Mouse (Mus musculus) stomach, embryonic 16.5 days (tissue): ENCODE data around the gene Cmtr1. TPM values are rescaled to one million over a fixed set of nuclear protein-coding genes. Genes with fewer than 3 reads are reported as not detected.
A peak's percentile ranks its signal among the peaks of the same experiment; 100 is the strongest.

ENCODE experiments used
- ATAC-seq: fragments of 200-750 bp; cut with Nextera tagmentation; 2 replicates; pipeline ENCODE4 v1.8.0; 2017; ENCODE audit warnings: moderate number of reproducible peaks, moderate TSS enrichment; ENCODE audit not compliant: insufficient read depth, low FRiP score
- H3K27ac ChIP-seq: fragments of 300-500 bp; sonication (generic); 2 replicates; pipeline ENCODE4 v1.5.1; 2014; ENCODE audit warnings: low read length
- H3K27me3 ChIP-seq: fragments of 300-500 bp; sonication (generic); 2 replicates; pipeline ENCODE4 v1.6.1; 2014; ENCODE audit warnings: low read length, control low read depth, mixed read lengths; ENCODE audit not compliant: control insufficient read depth, insufficient read depth
- H3K36me3 ChIP-seq: fragments of 300-500 bp; sonication (generic); 2 replicates; pipeline ENCODE4 v1.6.1; 2014; ENCODE audit warnings: low read length; ENCODE audit not compliant: control insufficient read depth, insufficient read depth
- H3K4me1 ChIP-seq: fragments of 300-500 bp; sonication (generic); 2 replicates; pipeline ENCODE4 v1.6.1; 2014; ENCODE audit warnings: low read length, control low read depth, mixed read lengths; ENCODE audit not compliant: control insufficient read depth, insufficient read depth
- H3K4me2 ChIP-seq: fragments of 300-500 bp; sonication (generic); 2 replicates; pipeline ENCODE4 v1.6.1; 2014; ENCODE audit warnings: low read depth, low read length, mixed read lengths
- H3K4me3 ChIP-seq: fragments of 300-500 bp; sonication (generic); replicated peaks from 2 replicates; pipeline ENCODE4 v1.5.1; 2014; ENCODE audit warnings: mild to moderate bottlenecking, low read length
- H3K9ac ChIP-seq: fragments of 300-500 bp; sonication (generic); 2 replicates; pipeline ENCODE4 v1.6.1; 2014; ENCODE audit warnings: low read length
- H3K9me3 ChIP-seq: fragments of 300-500 bp; sonication (generic); replicated peaks from 2 replicates; pipeline ENCODE4 v1.6.1; 2016; ENCODE audit warnings: low read length, control low read depth; ENCODE audit not compliant: control insufficient read depth
- whole genome bisulfite sequencing: fragments of 180-500 bp; shearing (Covaris S2); extraction: QIAGEN DNeasy Blood & Tissue Kit; methylation state at CpG from one replicate; pipeline ENCODE4 v1.1.7; 2014; 5-methylcytosine and 5-hydroxymethylcytosine counted together
- polyA plus RNA-seq: library from polyadenylated mRNA; unstranded; fragments of >200 nt; fragmentation: Nextera tagmentation; extraction: Ambion mirVana; gene quantifications from 2 replicates; pipeline ENCODE4 v1.2.1, GENCODE M21; 2015

Gene Cmtr1
- polyA plus RNA-seq, 1 experiment from 2014 or later = 102 TPM

DNA sequence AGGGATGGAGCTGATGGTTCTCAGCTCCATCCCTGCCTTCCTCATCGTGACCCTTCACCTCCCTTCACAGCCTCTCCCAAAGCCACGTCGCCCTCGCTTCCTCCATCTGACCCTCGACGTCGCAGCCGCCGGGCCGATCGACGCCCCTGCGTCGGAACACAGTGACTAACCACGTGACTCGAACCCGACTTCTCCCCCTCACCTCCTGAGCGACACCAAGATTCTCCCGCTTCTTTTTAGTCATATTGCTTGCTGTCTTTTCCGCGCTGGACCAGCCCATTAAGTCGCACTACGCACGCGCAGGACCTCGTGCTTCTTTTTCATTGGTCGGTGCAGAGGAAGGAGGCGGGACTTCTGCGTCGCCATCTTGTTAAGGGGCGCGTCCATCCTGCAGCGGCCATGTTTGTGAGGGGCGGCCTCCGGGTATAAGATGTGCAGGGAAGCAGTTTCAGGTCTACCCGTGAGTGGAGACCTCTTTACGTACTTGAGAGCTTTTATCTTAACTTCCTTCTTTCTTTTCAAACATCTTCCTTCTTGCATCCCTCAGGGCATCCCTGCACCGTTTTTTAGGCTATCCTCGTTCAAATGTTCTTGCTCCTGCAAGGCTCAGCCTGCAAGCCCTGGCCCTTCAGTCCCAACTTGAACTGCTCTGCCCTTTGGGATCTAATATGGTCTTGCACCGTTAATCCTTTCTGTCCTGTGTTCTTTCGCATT, 56.5 kb downstream of the Cmtr1 start, which contains the start of gene Ccdc167:
Gene Ccdc167 (minus strand): TSS at position 313 of the 714 bp plus-strand sequence.
- no peaks in the 10 kb centered on the region for H3K9me3 ChIP-seq
- no peaks in the 10 kb centered on the region for H3K36me3 ChIP-seq
- H3K27ac ChIP-seq = no peak within 1 kb of the TSS
- peak within 1 kb of the TSS; percentile 70 for H3K4me2 ChIP-seq
- no peaks in the 10 kb centered on the region for H3K27me3 ChIP-seq
- H3K9ac ChIP-seq = peak within 1 kb of the TSS; percentile 78
- peaks cover 11% of the 10 kb centered on the region for H3K4me1 ChIP-seq
- WGBS = 5% methylated on average over 41 of the region's 41 CpGs
- peak; percentile 98 for ATAC-seq
- H3K4me3 ChIP-seq = peak within 1 kb of the TSS; percentile 61

DNA sequence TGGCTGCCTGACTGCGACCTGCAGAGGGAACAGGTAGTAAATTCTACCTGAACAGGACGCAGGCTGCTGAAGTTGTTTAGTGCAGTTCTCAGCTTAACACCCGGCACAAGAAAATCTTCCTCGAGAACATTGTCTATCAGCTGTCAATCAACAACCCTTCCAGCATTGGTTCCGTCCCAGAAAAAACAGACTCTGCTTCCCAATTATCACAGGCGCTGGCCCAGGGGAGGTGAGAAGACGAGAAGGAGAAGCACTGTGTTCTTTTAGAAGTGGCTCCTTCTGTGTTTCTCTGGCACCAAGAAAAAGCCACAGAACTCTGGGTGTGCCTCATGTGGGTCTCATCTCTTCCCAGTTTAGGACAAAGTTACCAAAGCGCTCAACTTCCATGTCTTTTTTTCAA, 58.3 kb downstream of the Cmtr1 start:
- Histone ChIP-seq H3K9ac (no peak overlapping the region), H3K9me3 (no peaks in the 10 kb centered on the region), H3K36me3 (no peaks in the 10 kb centered on the region), H3K4me2 (no peak overlapping the region), H3K27ac (no peak overlapping the region), H3K4me3 (no peak overlapping the region), H3K27me3 (no peaks in the 10 kb centered on the region), H3K4me1 (peaks cover 7% of the 10 kb centered on the region; the same call in 1 of the 2 replicates)
- ATAC-seq = no peak
- 90% methylated on average over 8 of the region's 8 CpGs for WGBS

DNA sequence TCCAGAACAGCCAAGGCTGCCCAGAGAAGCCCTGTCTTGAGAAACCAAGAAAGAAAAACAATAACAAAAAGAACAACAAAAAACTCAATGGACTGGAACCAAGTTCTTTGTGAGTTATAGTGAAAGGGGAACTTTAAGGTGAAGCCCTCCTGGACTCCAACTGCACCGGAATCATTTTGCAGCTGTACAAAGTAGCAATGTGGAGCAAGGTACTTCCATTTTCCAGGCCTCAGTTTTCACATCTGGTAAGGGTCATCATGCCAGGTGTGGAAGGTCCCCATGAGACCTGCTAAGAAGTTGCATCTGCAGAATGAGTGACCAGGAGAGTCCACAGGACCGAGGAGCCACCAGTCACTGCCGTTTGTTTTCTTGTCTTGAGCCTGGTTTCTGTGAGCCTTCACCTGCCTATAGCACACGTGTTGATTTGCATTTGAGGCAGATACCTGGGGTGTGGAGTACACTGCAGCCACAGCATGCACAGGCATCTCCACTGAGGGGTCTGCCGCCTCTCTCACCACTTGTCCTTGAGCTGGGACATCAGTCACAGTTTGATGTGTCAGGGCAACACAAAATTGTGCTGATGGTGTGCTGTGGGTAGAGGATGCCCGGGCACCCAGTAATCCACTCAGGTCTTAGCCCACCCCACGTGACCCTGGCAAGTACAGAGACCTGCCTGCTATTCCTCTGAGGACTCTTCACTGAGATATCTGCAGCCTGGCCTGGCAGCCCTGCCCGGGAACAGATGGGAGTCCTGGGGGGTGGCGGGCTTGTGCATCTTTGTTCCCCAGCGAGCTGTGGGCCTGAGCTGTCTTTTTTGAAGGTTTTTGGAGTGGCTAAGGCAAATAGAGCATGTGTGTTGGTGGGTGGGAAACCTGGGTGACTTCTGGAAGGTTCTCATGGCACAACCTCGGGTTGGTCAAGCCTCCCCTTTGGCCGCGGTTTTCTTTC, 59.5 kb downstream of the Cmtr1 start:
- WGBS = 77% methylated on average over 13 of the region's 13 CpGs
- ATAC-seq = no peak
- Histone ChIP-seq H3K36me3 (no peaks in the 10 kb centered on the region), H3K9me3 (no peaks in the 10 kb centered on the region), H3K9ac (no peak overlapping the region), H3K27me3 (no peaks in the 10 kb centered on the region), H3K4me3 (no peak overlapping the region), H3K27ac (no peak overlapping the region), H3K4me2 (no peak overlapping the region), H3K4me1 (peaks cover 7% of the 10 kb centered on the region; the same call in 1 of the 2 replicates)

DNA sequence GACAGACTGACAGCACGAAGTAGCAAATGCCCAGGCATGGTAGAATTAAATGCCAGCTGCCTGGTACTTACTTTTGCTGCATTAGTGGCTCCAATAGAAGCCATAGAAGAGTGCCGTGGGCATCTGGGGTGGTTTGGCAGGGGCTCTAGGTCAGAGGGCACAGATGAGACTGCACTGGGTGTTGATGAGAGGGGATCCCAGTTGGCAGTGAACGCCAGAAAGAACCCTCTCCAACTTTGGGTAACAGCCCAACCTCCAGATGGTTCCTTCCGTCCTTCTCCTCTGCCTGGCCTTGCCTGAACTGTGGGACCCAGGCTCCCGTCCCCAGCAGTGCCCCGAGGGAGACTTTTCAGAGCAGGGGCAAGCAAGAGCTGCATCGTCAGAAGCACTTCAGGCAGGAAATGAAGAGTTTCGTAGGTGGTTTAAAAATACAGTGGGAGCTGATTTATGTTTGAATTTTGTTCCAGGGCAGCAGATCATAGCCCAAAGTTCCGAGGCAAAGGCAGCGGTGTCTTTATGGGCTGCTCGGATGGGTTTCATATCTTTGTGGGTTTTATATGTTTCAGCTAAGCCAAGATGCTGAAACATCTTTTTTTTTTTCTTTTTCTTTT, 60.5 kb downstream of the Cmtr1 start:
- no peak overlapping the region for H3K4me2 ChIP-seq
- peaks cover 6% of the 10 kb centered on the region; the same call in 1 of the 2 replicates for H3K4me1 ChIP-seq
- WGBS = 64% methylated on average over 11 of the region's 11 CpGs
- no peak overlapping the region for H3K4me3 ChIP-seq
- H3K9me3 ChIP-seq = no peaks in the 10 kb centered on the region
- H3K27ac ChIP-seq = no peak overlapping the region
- no peaks in the 10 kb centered on the region for H3K36me3 ChIP-seq
- peak overlapping the region; percentile 7; the same call in 1 of the 2 replicates for H3K9ac ChIP-seq
- no peaks in the 10 kb centered on the region for H3K27me3 ChIP-seq
- ATAC-seq = no peak

DNA sequence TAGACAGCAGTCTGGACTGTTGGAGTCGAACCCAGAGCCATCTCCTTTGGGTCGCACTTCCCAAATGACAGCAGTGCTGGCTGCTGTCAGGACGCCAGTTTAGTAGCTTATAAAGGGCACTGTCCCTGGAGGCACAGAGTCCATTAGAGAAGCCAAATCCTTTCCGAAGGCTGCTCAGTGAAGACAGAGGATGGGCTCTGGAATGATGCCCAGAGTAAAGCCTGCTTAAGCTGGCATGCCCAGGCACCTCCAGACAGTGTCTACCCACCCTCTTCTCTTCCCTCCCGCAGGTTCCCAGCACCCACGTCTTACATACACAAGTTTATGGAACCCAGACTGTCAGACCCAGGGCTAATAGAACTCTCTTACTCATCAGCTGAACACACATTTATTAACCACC, 64.2 kb downstream of the Cmtr1 start:
- Histone ChIP-seq H3K9me3 (no peaks in the 10 kb centered on the region), H3K27ac (no peak overlapping the region), H3K36me3 (no peaks in the 10 kb centered on the region), H3K9ac (no peak overlapping the region), H3K27me3 (no peaks in the 10 kb centered on the region), H3K4me2 (no peak overlapping the region), H3K4me3 (no peak overlapping the region), H3K4me1 (no peaks in the 10 kb centered on the region)
- no peak for ATAC-seq
- 71% methylated on average over 6 of the region's 6 CpGs for WGBS

DNA sequence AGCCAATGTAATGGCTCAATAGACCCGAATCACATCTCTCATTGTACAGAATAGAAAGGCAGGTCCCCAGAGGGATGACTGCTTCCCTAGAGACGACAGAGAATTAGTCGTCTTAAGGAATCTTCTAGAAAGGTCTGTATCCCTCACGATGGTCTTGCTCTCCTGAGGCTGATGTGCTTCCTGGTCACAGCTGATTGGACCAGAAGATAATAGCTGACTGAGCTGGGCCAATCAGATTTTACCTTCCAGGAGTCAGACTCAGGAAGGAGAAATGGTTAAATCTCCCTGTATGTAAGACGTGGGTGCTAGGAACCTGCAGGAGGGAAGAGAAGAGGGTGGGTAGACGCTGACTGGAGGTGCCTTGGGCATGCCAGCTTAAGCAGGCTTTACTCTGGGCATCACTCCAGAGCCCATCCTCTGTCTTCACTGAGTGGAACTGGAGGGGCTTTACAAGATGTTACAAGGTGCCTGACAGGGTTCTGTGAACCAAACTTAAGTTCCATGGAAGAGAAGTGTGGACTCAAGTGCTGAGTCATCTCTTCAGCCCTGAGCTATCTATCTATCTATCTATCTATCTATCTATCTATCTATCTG, 64.7 kb downstream of the Cmtr1 start:
- Histone ChIP-seq H3K27ac (no peak overlapping the region), H3K9ac (no peak overlapping the region), H3K9me3 (no peaks in the 10 kb centered on the region), H3K4me3 (no peak overlapping the region), H3K27me3 (no peaks in the 10 kb centered on the region), H3K4me2 (no peak overlapping the region), H3K36me3 (no peaks in the 10 kb centered on the region), H3K4me1 (no peaks in the 10 kb centered on the region)
- ATAC-seq = no peak
- 65% methylated on average over 6 of the region's 6 CpGs for WGBS

DNA sequence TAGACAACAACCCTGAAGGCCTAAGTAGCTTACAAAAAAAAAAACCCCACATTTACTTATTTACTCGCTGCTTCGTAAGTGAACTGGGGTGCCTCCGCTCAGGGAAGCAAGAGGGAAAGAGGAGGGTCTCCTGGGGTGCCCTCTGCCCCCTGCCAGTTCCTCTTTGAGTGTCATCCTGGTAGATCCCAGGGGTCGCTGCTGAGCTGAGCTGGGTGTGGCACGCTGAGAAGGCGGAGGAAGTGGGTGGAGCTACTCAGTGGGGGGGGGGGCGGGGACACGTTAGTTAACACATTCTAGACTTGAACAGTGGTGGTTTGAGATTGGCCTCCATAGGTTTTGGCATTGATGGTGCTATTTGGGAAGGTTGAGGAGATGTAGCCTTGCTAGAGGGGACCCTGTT, 67.7 kb downstream of the Cmtr1 start:
- Histone ChIP-seq H3K4me2 (no peak overlapping the region), H3K4me3 (no peak overlapping the region), H3K9me3 (no peaks in the 10 kb centered on the region), H3K36me3 (no peaks in the 10 kb centered on the region), H3K4me1 (peaks cover 4% of the 10 kb centered on the region; the same call in 1 of the 2 replicates), H3K9ac (no peak overlapping the region), H3K27ac (no peak overlapping the region), H3K27me3 (no peaks in the 10 kb centered on the region)
- no peak for ATAC-seq
- WGBS = 52% methylated on average over 8 of the region's 8 CpGs

DNA sequence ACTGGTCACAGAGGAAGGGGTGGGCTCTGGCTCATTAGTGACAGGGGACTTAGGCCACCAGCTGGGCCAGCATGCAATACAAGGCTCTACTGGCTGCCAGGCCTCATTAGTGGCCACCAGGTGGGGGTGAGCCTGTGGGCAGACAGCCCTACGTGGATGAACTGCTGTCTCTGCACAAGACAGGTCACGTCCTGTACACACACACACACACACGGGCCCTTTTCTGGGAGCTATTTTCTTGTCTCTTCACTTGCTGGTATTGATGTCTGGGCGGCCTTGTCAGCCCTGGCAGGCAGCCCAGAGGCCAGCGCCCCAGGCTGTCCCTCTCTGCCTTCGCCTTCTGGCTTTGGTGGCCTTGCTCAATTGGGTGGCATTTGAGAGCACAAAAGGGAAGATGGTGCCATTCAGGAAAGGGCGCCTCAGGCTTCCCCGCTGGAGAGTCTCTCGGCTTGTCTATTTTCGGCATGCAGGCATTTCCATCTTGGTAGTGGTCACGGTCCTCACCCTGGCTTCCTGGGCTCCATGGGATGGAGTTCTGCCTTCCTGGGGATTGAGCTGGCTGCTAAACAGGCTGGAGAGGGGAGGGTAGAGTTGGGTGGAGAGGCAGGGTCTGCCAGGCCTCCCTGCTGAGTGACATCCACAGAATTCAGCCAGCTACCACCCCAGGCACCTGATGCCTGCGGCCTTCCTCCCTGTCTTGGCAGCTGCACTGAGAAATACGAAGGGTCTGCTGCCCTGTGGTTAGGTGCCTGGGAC, 70.3 kb downstream of the Cmtr1 start:
- Histone ChIP-seq H3K9me3 (no peaks in the 10 kb centered on the region), H3K36me3 (no peaks in the 10 kb centered on the region), H3K27ac (no peak overlapping the region; the same call in 1 of the 2 replicates), H3K9ac (no peak overlapping the region), H3K4me2 (no peak overlapping the region), H3K4me3 (no peak overlapping the region), H3K4me1 (peaks cover 4% of the 10 kb centered on the region; the same call in 1 of the 2 replicates), H3K27me3 (no peaks in the 10 kb centered on the region)
- WGBS = 65% methylated on average over 13 of the region's 13 CpGs
- ATAC-seq = no peak
